Mouse (Mus musculus): ENCODE data around the gene Hdac4. TPM values are rescaled to one million over a fixed set of nuclear protein-coding genes. Genes with fewer than 3 reads are reported as not detected.

Hdac4 gene
- total RNA-seq, 2 experiments from 2014 or later: 35.2 to 42.7 TPM

DNA sequence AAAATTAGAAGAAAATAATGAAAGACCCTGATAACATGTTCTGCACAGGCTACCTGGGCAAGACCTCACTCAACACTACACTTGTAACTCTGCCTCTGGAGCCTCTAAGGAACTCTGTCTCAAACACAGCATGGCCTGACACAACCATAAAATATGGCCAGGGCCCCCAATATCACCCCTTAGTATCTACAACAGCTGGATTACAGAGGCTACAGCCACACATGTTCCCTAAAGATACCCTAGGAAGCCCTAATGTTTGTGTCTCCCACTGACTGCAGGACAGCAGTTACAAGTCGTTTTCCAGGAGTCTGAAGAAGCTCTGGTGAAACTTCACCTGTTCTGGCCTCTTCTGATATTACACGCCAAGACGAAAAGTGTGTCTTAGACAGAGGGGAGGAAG, 65.7 kb downstream of the Hdac4 start:
- DNase-seq: no peak

DNA sequence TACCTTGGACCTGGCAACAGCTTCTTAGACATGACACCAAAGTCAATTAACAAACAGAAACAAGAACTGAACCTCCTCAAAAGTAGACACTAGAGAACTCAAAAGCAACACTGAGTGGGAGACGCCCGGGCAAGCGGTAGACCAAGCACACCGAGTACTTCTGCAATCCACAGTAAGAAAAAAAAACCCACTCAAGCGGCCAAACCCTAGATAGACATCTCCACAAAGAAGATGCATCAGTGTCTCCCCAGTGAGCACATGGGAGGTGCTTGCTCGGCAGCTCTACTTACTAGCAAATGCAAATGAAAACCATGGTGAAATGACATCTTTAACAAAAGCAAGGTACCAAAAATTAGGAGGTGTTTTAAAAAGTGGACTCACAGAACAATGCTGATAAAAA, 67.7 kb downstream of the Hdac4 start:
- DNase-seq: no peak

DNA sequence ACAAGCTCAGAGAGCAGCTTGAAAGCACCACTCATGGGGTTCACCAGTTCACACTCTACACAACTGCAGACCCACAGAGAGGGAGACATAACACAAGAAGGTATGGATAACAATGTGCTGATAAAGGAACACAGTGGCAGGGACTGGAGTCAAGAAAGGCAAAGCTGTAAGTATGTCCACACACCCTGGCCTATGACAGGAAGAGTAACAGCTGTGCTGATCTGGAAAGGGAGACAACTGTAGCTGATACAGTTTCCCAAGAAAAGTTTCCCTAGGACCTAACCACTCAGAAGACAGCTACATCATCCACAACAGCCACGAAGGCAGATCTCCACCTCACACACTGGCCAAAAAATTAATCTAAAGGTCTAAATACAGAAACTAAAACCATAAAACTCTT, 68.1 kb downstream of the Hdac4 start:
- no peak for DNase-seq

DNA sequence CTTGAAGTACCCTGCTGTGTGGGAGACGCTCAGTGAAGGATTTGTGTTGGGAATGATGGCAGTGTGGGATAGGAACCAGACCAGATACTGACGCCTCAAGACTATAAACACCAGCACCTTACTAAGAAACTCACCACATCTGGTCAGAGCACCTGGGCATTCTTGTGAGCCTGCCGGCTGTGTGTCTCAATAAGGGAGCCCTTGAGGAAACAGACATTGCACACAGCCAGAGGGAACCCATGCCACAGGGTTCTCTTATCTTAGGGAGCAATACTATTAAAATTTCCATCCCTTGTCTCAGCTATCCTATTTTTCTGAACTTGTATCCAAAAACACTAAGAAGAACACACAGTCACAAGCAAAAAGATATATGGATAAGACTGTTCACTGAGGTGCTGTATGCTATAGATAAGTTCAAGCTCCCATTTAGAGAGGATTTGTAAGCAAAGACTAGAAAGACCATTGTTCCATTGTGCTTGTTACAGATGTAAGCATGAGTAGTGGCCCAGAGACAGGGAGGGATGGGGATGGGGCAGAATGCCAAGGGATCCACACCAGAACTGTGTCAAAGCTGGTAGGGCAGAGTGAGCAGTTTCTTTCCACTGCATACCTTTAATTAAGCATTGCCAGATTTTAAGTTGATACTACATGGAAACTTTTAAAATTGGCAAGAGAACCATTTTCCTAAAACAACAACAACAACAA, 70.8 kb downstream of the Hdac4 start:
- no peak for DNase-seq

DNA sequence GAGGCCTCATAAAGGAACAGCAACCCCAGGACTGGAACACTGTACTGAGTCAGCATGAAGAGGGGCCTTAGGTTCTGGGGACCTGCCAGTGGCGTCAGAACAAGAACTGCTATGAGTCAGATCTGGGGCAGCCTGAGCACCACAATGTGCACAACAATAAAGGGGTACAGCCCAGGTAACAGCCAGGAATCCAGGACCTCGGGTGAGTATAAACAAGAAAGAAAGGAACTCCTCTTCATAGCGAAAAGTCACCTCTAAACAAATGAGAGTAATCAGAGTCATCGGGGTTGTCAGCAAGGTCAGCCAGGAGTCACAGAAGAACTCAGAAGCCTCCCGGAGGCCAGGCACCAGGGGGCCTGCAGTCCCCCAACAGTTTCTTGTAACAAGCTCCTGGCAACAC, 76.2 kb downstream of the Hdac4 start:
- no peak for DNase-seq

DNA sequence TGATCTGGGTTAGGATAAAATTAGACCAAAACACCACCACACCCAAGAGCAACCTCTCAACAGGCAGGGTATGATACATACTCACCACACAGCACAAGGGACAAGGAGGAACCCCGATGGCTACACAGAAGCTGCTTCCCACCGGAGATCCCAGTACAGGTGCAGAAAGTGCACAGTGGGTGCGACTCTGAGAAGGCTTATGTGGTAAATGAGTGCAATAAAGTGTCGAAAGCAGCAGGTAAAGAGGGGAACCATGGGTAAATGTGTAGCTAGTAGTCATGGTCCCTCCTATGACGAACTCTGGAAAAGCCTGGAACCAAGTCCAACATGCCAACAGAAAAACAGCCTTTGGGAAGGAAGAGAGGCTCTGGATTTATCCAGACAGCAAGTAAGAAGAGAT, 77.9 kb downstream of the Hdac4 start:
- no peak for DNase-seq

DNA sequence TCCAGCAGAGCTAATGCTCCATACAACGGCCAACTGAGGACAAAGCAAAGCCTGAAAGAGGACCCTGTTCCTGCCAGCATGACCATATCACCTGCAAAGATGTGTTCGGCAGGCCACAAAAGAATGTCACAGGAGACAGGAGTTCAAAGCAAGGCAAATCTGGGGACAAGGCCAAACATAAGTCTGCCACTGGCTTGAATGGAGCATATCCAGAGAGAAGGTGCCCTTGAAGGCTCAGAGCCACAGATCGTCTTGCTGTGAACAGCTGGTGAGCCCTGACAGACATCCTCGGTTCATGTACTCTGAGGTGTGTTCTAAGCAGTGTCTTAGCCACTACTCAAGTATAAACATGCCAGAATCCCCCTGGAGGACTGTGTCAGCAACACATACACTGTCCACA, 79.3 kb downstream of the Hdac4 start:
- peak in 1 of 2 experiments; percentile 64 for DNase-seq

DNA sequence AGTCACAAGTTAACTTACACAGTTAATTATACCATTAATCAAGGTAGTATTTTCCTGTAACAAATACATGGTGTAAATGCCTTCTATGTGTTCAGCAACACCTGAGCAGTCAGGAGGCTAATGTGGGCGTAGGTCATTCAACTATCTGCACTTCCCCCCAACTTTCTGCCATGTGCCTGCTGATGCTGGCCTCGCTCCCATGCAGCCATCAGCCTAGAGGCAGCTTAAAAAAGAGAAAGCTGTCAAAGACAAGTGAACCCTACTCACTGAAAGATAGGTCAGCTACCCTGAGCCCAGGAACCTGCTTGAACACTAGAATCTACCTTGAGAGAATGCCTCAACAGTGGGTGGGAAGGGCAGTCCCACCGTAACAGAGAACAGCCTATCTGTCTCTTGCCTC, 81.4 kb downstream of the Hdac4 start:
- DNase-seq: no peak

DNA sequence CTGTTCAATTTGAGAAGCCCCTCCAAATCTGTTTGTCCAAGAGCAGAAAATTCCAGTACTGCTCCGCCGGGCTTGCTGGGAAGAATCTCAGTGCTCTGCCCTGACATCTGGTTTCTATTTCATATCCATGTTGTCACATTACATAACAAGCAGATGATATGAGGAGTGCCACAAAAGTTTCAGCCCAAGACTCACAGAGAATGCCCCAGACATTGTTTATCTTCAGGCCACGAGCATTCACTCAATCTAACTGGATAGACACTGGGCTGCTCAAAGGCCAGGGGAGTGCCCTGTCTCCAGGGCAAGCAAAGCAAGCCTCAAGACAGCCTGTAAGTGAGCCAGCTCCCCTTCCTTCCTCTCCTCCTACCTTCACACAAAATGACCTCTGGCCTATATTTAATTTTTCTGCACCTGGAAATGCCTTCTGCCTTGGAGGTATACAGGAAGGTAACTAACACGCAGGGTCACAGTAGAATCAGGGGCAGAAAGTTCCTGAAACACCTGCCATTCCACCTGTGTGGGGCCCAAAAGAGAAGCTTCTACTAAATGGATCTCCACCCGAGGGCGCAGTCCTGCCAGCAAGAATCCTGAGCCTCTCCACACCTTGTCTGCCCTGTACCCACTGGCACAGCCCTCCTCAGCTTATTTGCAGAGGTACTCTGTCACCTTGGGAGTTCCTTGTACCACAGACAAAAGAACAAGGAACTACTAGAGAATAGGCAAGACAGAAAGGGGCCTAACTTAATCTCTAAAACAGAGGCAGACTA, 82.1 kb downstream of the Hdac4 start:
- DNase-seq: peak in 1 of 2 experiments; percentile 45

DNA sequence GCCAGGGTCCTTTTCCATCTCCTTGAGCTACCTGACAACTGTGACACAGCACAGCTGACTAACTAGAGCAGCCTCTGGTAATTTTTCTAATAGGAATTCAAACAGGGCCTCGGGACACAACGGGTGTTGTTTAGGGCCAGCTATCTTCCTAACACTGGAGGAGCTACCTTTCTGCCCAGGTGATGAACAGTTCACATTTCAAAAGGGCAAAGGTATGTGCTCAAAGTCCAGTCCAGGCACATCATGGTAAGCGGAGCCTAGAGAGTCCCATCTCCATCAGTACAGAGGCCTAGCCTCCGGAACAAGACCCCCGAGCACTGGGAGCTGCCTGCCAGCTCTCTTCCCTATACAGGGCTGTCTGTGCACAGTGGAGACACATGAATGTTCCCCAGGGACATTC, 82.9 kb downstream of the Hdac4 start:
- DNase-seq: no peak

DNA sequence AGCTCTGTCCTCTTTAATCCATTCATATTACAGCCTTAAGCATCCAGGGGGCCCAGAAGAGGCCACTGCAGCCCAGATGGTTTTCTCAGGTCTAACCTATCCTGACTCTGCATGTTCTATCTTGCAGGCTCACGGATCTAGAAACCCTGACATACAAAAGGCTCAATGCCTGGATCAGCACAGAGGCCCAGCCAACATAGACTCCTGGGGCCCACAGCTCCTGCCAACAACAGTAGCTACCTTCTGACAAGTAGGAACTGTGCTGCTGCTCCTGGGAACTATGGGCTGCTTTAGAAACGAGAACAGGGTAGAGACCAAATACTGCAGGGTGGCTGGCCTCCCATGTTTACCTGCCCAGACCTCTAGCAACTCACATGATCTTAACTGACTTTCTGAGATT, 83.9 kb downstream of the Hdac4 start:
- no peak for DNase-seq

DNA sequence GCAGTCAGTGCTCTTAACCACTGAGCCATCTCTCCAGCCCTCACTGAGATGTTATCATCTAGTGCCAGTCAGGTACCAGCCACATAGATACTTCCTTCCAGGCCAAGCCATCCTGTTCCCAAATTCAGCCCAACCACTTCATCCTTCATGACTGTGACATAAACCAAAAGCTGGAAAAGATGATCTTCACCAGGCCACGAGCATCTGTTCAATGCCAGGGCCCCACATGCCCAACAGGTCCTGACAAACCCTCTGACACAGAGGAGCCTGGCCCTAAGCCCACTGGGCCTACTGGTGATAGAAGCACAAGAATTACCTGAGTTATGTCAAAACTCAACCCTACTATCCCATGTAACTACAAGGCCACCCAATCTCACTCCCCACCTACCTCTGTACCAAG, 84.5 kb downstream of the Hdac4 start:
- DNase-seq: no peak

DNA sequence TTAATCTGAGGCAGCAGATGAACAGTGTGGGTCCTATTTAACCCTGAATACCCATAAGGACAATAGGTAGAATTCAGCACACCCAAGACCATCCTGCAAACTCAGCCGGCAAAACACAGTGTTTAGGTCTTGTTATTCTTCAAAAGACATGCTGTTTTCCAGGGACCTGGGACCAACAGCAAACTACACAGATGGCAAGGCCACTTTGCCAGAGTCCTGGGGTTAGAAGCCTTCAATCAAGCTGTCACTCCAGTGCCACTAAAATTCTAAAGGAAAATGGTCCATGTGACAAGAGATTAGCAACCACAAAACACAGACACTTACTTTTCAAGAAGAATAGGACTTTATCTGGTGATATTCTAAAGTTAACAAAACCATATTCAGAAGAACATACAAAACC, 86.3 kb downstream of the Hdac4 start:
- no peak for DNase-seq

DNA sequence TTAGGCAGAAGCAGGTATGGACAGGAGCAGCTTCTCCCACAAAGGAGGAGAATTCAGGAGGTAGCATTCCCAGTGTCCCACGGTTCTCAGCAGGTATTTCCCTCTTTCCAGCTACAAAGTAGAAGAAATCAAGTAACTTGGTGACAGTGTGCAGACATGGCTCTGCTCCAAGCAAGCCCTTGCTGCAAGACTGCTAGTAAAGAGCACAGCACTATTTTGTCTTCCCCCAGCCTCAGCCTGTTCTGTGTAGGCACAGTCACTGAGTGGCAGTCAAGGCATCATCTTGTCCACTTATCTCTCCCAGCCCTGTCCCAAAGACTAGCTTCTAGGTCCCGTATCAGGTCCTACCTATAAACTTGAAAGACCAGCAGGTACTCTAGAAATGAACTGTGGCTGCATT, 86.9 kb downstream of the Hdac4 start:
- DNase-seq: no peak

DNA sequence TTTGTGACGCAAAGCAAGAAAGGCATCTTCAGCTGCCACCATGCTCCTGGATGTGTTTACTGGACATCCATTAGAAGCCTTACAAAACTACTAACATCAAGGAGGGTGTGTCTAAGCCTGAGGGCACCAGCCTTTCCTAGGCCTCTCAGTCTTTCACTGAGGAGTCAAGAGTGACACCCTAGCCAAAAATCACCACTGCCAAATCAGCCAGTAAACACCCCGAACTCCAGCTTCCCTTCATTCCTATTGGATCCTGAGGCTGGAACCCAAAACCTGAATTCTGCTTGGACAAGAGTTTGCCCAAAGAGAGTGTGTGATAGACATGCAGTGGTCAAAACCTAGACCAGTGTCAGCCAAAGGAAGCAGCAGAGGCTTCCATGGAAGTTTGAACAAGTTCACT, 87.5 kb downstream of the Hdac4 start:
- DNase-seq: no peak

DNA sequence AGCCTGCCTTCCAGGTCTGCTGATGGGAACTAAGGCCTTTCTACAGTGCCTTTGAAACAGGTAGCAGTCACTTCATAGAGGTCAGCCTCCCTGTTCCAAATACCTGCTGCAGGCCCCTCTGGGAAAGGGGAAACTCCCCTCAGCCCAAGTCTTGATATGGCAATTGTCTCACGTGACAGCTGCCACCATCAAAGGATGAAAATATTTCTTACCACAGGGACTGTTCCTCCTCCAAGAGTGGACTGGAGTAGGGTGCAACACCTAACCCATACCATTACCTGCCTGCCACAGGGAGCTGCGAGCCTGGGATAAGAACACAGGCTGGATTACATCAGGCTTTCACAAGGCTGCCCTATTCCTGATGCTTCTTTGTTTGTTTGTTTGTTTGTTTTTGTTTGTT, 88.0 kb downstream of the Hdac4 start:
- DNase-seq: no peak

DNA sequence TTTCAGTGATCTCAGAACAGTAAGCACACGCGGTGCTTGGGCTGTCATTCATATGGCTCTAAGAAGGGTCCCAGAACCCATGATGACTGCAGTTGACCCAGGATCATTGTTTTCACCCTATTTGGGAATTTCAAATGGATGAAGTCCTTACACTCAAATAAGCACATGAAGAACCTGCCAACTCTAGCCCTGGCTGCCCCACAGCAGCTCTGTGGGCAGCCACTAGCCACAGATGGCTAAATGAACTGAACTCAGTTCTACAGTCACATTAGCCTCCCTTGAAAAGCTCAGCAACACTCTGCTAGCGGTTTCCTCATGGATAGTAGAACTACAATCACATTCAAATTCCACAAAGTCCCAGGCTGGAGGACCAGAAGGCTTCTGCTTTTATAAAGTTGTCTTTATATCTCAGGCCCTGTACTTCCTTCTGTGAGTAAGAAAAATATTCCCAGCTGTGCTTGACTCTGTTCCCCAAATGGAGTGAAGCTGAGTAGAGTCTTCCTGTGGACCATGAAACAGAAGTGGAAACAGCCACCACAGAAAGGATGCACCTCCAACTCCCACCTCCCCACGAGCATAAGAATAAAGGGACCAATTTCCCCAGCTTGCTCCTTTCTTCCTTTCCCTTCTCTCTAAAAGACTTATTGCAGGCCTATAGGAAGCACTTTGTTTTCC, 88.9 kb downstream of the Hdac4 start:
- DNase-seq: no peak

DNA sequence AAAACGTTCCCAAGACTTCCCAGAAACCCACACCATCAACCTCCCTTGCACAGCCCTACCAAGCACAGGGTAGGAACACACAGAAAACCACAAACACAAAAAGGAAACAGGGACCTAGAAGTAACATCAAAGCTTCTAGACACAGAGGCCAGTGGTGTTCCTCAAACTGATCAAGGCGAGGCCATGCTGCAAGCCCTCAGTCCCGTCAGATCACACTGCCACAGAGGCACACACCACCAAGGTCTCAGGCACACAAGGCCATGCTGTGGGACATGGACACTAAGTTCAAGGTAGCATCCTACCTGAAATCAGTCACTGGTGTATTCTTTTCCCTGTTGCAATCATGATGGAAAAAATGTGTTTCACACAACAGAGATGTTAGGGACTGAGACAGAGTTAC, 90.8 kb downstream of the Hdac4 start:
- DNase-seq: no peak

DNA sequence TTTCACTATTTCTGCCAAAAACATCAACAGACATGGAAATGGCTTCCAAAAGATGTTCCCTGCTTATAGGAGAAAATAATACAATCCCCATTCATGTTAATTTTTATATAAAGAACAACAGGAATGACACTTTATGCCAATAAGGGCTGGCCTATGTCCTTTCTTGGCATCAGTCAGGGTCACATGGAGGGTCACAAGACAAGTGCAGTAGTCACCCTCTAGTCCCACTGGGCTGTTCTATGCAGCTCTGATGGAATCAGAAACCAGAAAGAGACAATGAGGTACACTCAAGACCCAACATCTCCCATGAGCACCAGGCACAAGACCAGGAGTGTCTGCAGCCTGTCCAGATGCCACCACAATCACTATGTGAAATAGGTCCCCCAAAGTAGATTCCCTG, 91.5 kb downstream of the Hdac4 start:
- DNase-seq: no peak

DNA sequence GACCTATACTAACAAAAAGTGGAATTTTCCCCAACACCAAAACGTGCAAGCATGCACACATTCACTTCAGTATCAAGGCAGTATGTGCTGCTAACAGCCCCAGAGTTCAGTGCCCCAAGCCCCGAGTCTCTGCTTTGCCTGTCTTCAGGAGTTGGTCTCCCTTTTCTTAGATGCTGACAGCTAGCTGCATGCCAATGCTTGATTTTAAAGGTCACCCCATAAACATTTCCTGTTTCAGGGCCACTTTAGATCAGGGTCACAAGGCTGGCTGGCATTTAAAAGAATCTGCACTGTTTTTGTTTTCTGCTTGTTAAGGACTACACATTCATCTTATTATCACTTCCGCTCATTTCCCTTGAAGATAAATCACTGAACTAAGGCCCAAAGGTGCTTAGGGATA, 92.1 kb downstream of the Hdac4 start:
- no peak for DNase-seq

DNA sequence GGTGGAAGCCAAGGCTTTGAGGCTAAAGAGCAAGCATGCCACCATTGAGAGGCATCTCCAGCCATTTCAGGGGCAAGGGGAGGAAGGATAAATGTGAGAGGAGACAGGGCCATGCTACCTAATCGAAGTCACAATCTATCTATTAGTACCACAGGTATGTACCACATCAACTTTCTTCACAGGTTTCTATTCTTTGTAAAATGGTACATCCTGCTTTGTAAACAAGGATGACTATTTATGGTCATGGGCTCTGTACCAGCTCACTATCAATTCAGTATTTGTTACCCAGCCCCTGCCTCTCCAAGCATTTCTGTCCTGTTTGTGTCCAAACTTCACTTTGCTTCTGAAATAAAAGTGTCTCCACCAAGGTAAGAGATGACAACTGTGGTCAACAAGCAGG, 92.7 kb downstream of the Hdac4 start:
- DNase-seq: no peak

DNA sequence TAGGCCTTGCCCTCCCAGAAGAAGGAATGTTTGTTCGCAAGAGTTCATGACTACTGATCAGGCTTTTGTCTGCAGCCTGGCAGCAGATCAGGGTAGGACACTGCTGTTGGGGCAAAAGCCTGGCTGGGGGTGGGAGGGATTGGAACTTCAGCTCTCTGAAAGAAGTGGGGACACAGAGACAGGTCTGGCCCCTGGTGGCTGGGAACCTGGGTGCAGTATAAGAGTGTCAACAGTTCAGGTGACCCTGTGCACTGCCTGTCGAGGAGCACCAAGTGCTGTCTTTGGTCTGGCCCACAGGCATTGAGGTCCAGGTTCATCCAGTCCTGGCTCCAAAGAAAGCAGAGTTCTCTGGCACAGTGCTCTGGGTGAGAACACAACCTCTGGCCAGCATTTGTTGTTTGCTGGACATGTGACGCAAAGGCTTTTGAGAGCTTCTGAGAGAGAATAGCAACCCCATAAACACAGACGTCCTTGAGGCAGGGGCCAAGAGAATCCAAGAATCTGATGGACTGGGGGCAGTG, 95.1 kb downstream of the Hdac4 start:
- peak; percentile 78 to 90 for DNase-seq

DNA sequence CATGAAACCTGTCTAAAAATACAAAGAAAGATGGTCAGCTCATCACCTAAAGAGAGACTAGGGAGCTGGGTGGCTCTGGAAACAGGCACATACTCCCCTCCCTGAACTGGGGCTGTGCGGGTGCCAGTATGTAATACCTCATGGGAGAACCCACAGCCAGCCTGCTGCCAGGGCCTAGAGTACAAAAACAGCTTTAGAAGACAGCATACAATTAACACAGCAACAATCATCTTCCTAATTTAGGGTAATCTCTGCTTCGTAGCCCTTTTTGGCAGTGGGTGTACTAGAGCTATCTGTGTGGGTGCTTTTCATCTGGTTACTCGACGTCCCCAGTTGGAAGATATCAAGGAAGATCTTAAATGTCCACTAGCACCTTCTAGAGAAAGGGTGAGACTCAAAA, 95.5 kb downstream of the Hdac4 start:
- no peak for DNase-seq

Data from heart, adult 18-20 months (tissue).